Mouse (Mus musculus) gastrocnemius, adult 2 months (tissue): ENCODE results near the gene BC055324. TPM values are rescaled to one million over a fixed set of nuclear protein-coding genes. Genes with fewer than 3 reads are reported as not detected.
A peak's percentile ranks its signal among the peaks of the same experiment; 100 is the strongest.

Experiments used
- DNase-seq: peaks from one replicate; pipeline ENCODE4 v3.0.0; 2022
- H3K27ac ChIP-seq: fragments of 200-600 bp; 2 replicates; pipeline ENCODE4 v1.8.1; 2022; ENCODE audit warnings: mild to moderate bottlenecking
- H3K4me3 ChIP-seq: fragments of 200-600 bp; 2 replicates; pipeline ENCODE4 v1.8.1; 2022; ENCODE audit warnings: mild to moderate bottlenecking, moderate library complexity
- CTCF ChIP-seq: fragments of 200-600 bp; IDR thresholded peaks from 2 replicates; pipeline ENCODE4 v1.8.1; 2022; ENCODE audit warnings: antibody characterized with exemption, mild to moderate bottlenecking, moderate library complexity
- intact Hi-C: fragments of 180-260 bp; cut with DNase I; formaldehyde crosslinking; loops from one replicate; pipeline ENCODE4 v1.15.1; 2025
- total RNA-seq, 2 experiments: library from RNA; stranded (reverse); gene quantifications; 2 replicates each; pipeline ENCODE4 v1.2.3; 2021

Gene BC055324
- total RNA-seq, 2 experiments from 2014 or later, result 0.20 to 0.28 TPM

- Histone ChIP-seq H3K27ac (no peak overlapping the region), H3K4me3 (no peak overlapping the region)
- intact Hi-C loops, result no loop called here
- TF ChIP-seq CTCF, result no peak
- DNase-seq, result no peak
Observed at GRCm38 (mm10) chr1:164001831-164002452, 7.3 kb upstream of the BC055324 start.

GRCm38 (mm10) chr1:163995609-163995913 is 965 bp upstream of the BC055324 start:
- Histone ChIP-seq H3K4me3 (peak overlapping the region; percentile 87), H3K27ac (no peak overlapping the region)
- intact Hi-C loops, result no loop called here
- DNase-seq, result no peak
- no peak for TF ChIP-seq CTCF

- DNase-seq, result no peak
- peak overlapping the region; percentile 87 for H3K4me3 ChIP-seq
- peak overlapping the region; percentile 91 for H3K27ac ChIP-seq
- no peak for TF ChIP-seq CTCF
- intact Hi-C loops, result no loop called here
Observed at GRCm38 (mm10) chr1:163994173-163994720, 349 bp downstream of the BC055324 start.

GRCm38 (mm10) chr1:163992371-163992770 is 2.2 kb downstream of the BC055324 start:
- intact Hi-C loops, result no loop called here

GRCm38 (mm10) chr1:163976515-163976914 is 18.1 kb downstream of the BC055324 start:
- DNase-seq, result no peak
- Histone ChIP-seq H3K4me3 (no peak overlapping the region), H3K27ac (no peak overlapping the region)
- TF ChIP-seq CTCF, result no peak
- intact Hi-C loops, result no loop called here

More at GRCm38 (mm10) chr1:163992371-163992770, 2.2 kb downstream of the BC055324 start:
- Histone ChIP-seq H3K27ac (no peak overlapping the region), H3K4me3 (no peak overlapping the region)
- DNase-seq, result no peak
- no peak for TF ChIP-seq CTCF

- Histone ChIP-seq H3K4me3 (no peak overlapping the region), H3K27ac (no peak overlapping the region)
- TF ChIP-seq CTCF, result no peak
- intact Hi-C loops, result no loop called here
- no peak for DNase-seq
Observed at GRCm38 (mm10) chr1:163975088-163975487, 19.5 kb downstream of the BC055324 start.

- Histone ChIP-seq H3K4me3 (no peak overlapping the region), H3K27ac (no peak overlapping the region)
- no peak for DNase-seq
- TF ChIP-seq CTCF, result no peak
- intact Hi-C loops, result no loop called here
Observed at GRCm38 (mm10) chr1:163974471-163974870, 20.1 kb downstream of the BC055324 start.

GRCm38 (mm10) chr1:163964008-163964689 is 30.4 kb downstream of the BC055324 start:
- Histone ChIP-seq H3K4me3 (no peak overlapping the region), H3K27ac (no peak overlapping the region)
- intact Hi-C loops, result no loop called here
- no peak for TF ChIP-seq CTCF
- no peak for DNase-seq

GRCm38 (mm10) chr1:163958036-163958435 is 36.6 kb downstream of the BC055324 start:
- H3K4me3 ChIP-seq, result no peak overlapping the region
- TF ChIP-seq CTCF, result no peak
- intact Hi-C loops, result no loop called here
- DNase-seq, result no peak
- H3K27ac ChIP-seq, result no peak overlapping the region

GRCm38 (mm10) chr1:163953396-163953795 is 41.2 kb downstream of the BC055324 start:
- no peak for DNase-seq
- intact Hi-C loops, result no loop called here
- no peak overlapping the region for H3K27ac ChIP-seq
- no peak overlapping the region for H3K4me3 ChIP-seq
- TF ChIP-seq CTCF, result no peak

GRCm38 (mm10) chr1:163942056-163942455 is 52.5 kb downstream of the BC055324 start:
- Histone ChIP-seq H3K27ac (no peak overlapping the region), H3K4me3 (no peak overlapping the region)
- intact Hi-C loops, result no loop called here
- TF ChIP-seq CTCF, result no peak
- DNase-seq, result no peak

- H3K4me3 ChIP-seq, result no peak overlapping the region
- intact Hi-C loops, result no loop called here
- TF ChIP-seq CTCF, result no peak
- H3K27ac ChIP-seq, result no peak overlapping the region
- no peak for DNase-seq
Observed at GRCm38 (mm10) chr1:163934591-163934990, 60.0 kb downstream of the BC055324 start.

- intact Hi-C loops, result no loop called here
- no peak overlapping the region for H3K27ac ChIP-seq
- TF ChIP-seq CTCF, result no peak
- no peak for DNase-seq
- H3K4me3 ChIP-seq, result no peak overlapping the region
Observed at GRCm38 (mm10) chr1:163931801-163932200, 62.8 kb downstream of the BC055324 start.

GRCm38 (mm10) chr1:163930458-163930794 is 64.2 kb downstream of the BC055324 start:
- H3K4me3 ChIP-seq, result peak overlapping the region; percentile 77
- intact Hi-C loops, result no loop called here
- peak overlapping the region; percentile 94 for H3K27ac ChIP-seq
- TF ChIP-seq CTCF, result no peak
- DNase-seq, result no peak
